Mouse (Mus musculus): ENCODE data around the gene Lrch1. TPM values are rescaled to one million over a fixed set of nuclear protein-coding genes. Genes with fewer than 3 reads are reported as not detected.

Gene Lrch1
- polyA plus RNA-seq (2021; fragmentation: Nextera tagmentation) = 5.6 and 9.4 TPM in 2 replicates
- long read RNA-seq, experiment 1, partial matches to known transcripts = 0 of 7 reads
- long read RNA-seq, experiment 1, other reads (novel, unspliced or antisense) = 4 of 7 reads
- long read RNA-seq, experiment 2, full-length matches to known transcripts = 28 of 83 reads
- long read RNA-seq, experiment 2, partial matches to known transcripts = 14 of 83 reads
- long read RNA-seq, experiment 2, other reads (novel, unspliced or antisense) = 41 of 83 reads

GRCm38 (mm10) chr14:74947376-74948013 is at the start of gene Lrch1:
Gene Lrch1, minus strand, starts transcription at chr14:74947876.

GRCm38 (mm10) chr14:74732079-74732783 is 215.4 kb downstream of the Lrch1 start, which contains the start of gene Esd:
Gene Esd, plus strand, starts transcription at chr14:74732297.

Other genes starting within 250 kb of the Lrch1 start
- gene Esd, start 215.6 kb downstream of the Lrch1 start, polyA plus RNA-seq (2021; fragmentation: Nextera tagmentation) = 226 and 234 TPM in 2 replicates
- gene Rubcnl, start 68.2 kb upstream of the Lrch1 start, polyA plus RNA-seq (2021; fragmentation: Nextera tagmentation) = 0.26 and 0.60 TPM in 2 replicates
- not detected in 2 replicates for gene Lrrc63, start 183.0 kb upstream of the Lrch1 start, polyA plus RNA-seq (2021; fragmentation: Nextera tagmentation)
- 6.1 and 6.6 TPM in 2 replicates for gene Lcp1, start 183.2 kb upstream of the Lrch1 start, polyA plus RNA-seq (2021; fragmentation: Nextera tagmentation)